Mouse (Mus musculus): Measurements from ENCODE around the gene Snx33. TPM values are rescaled to one million over a fixed set of nuclear protein-coding genes. Genes with fewer than 3 reads are reported as not detected.

The Snx33 gene
- polyA plus RNA-seq, 1 experiment from 2014 or later: 5.5 TPM

- Histone ChIP-seq H3K36me3 (ENCODE audit: control insufficient read depth, insufficient read depth, low read length) (peaks cover 15% of the 10 kb centered on the region), H3K9me3 (ENCODE audit: control insufficient read depth, low read length) (no peaks in the 10 kb centered on the region), H3K4me2 (ENCODE audit: low read length) (peak overlapping the region; percentile 48), H3K27ac (replicated peaks in 1 of 2; ENCODE audit: control insufficient read depth in 1 of 2, insufficient read depth in 1 of 2, low read depth in 2 of 2, low read length in 2 of 2) (peak overlapping the region; percentile 74 to 89), H3K9ac (ENCODE audit: low read length) (peak overlapping the region; percentile 59), H3K4me3 (ENCODE audit: control insufficient read depth in 1 of 2, insufficient read depth in 1 of 2, low read depth in 1 of 2, low read length in 2 of 2) (no peak overlapping the region), H3K4me1 (ENCODE audit: control insufficient read depth in 2 of 2, insufficient read depth in 2 of 2, low read length in 2 of 2) (peaks cover 74 to 85% of the 10 kb centered on the region in 2 experiments), H3K27me3 (ENCODE audit: control insufficient read depth, insufficient read depth, low read length) (no peaks in the 10 kb centered on the region)
- 15% methylated on average over 10 of the region's 10 CpGs for WGBS
- no peak for ATAC-seq (ENCODE audit: insufficient number of reproducible peaks, insufficient read depth, low FRiP score, low read depth)
These were observed 57.4 kb downstream of the Snx33 start for GRCm38 (mm10) chr9:56870778-56871177.

GRCm38 (mm10) chr9:56869552-56869951 is 58.6 kb downstream of the Snx33 start:
- peak overlapping the region; percentile 6; the same call in 1 of the 2 replicates for H3K9ac ChIP-seq (ENCODE audit: low read length)
- no peak overlapping the region for H3K4me2 ChIP-seq (ENCODE audit: low read length)
- peak overlapping the region in 1 of 2 experiments; percentile 96; a peak in 1 of 4 replicates for H3K27ac ChIP-seq (replicated peaks in 1 of 2; ENCODE audit: control insufficient read depth in 1 of 2, insufficient read depth in 1 of 2, low read depth in 2 of 2, low read length in 2 of 2)
- no peaks in the 10 kb centered on the region for H3K27me3 ChIP-seq (ENCODE audit: control insufficient read depth, insufficient read depth, low read length)
- H3K9me3 ChIP-seq (ENCODE audit: control insufficient read depth, low read length): no peaks in the 10 kb centered on the region
- H3K4me3 ChIP-seq (ENCODE audit: control insufficient read depth in 1 of 2, insufficient read depth in 1 of 2, low read depth in 1 of 2, low read length in 2 of 2): no peak overlapping the region
- H3K4me1 ChIP-seq (ENCODE audit: control insufficient read depth in 2 of 2, insufficient read depth in 2 of 2, low read length in 2 of 2): peaks cover 75 to 89% of the 10 kb centered on the region in 2 experiments
- peaks cover 4% of the 10 kb centered on the region; the same call in 1 of the 2 replicates for H3K36me3 ChIP-seq (ENCODE audit: control insufficient read depth, insufficient read depth, low read length)
- no peak for ATAC-seq (ENCODE audit: insufficient number of reproducible peaks, insufficient read depth, low FRiP score, low read depth)
- 65% methylated on average over 13 of the region's 13 CpGs for WGBS

GRCm38 (mm10) chr9:56868292-56868691 is 59.9 kb downstream of the Snx33 start:
- H3K27ac ChIP-seq (replicated peaks in 1 of 2; ENCODE audit: control insufficient read depth in 1 of 2, insufficient read depth in 1 of 2, low read depth in 2 of 2, low read length in 2 of 2): peak overlapping the region; percentile 81 to 96
- H3K27me3 ChIP-seq (ENCODE audit: control insufficient read depth, insufficient read depth, low read length): no peaks in the 10 kb centered on the region
- H3K4me2 ChIP-seq (ENCODE audit: low read length): peak overlapping the region; percentile 87
- peaks cover 4% of the 10 kb centered on the region; the same call in 1 of the 2 replicates for H3K36me3 ChIP-seq (ENCODE audit: control insufficient read depth, insufficient read depth, low read length)
- H3K4me3 ChIP-seq (ENCODE audit: control insufficient read depth in 1 of 2, insufficient read depth in 1 of 2, low read depth in 1 of 2, low read length in 2 of 2): peak overlapping the region in 1 of 2 experiments; percentile 60; a peak in 2 of 4 replicates
- peak; percentile 64 for ATAC-seq (ENCODE audit: insufficient number of reproducible peaks, insufficient read depth, low FRiP score, low read depth)
- H3K9me3 ChIP-seq (ENCODE audit: control insufficient read depth, low read length): no peaks in the 10 kb centered on the region
- 5% methylated on average over 6 of the region's 6 CpGs for WGBS
- peak overlapping the region; percentile 89 for H3K9ac ChIP-seq (ENCODE audit: low read length)
- peaks cover 71 to 87% of the 10 kb centered on the region in 2 experiments for H3K4me1 ChIP-seq (ENCODE audit: control insufficient read depth in 2 of 2, insufficient read depth in 2 of 2, low read length in 2 of 2)

Other genes starting within 250 kb of the Snx33 start
- gene Lingo1, start 131.9 kb downstream of the Snx33 start, polyA plus RNA-seq (2014; fragmentation: Nextera tagmentation; extraction: Ambion mirVana): 1.5 and 1.9 TPM in 2 replicates
- gene Odf3l1, start 63.7 kb downstream of the Snx33 start, polyA plus RNA-seq (2014; fragmentation: Nextera tagmentation; extraction: Ambion mirVana): 0.50 and 0.72 TPM in 2 replicates
- gene Cspg4, start 63.3 kb downstream of the Snx33 start, polyA plus RNA-seq (2014; fragmentation: Nextera tagmentation; extraction: Ambion mirVana): 23.0 and 24.3 TPM in 2 replicates
- gene Imp3, start 9.1 kb upstream of the Snx33 start, polyA plus RNA-seq (2014; fragmentation: Nextera tagmentation; extraction: Ambion mirVana): 60.0 and 70.5 TPM in 2 replicates
- gene Snupn, start 22.5 kb upstream of the Snx33 start, polyA plus RNA-seq (2014; fragmentation: Nextera tagmentation; extraction: Ambion mirVana): 16.4 and 18.8 TPM in 2 replicates
- 22.6 and 24.9 TPM in 2 replicates for gene Ptpn9, start 66.6 kb upstream of the Snx33 start, polyA plus RNA-seq (2014; fragmentation: Nextera tagmentation; extraction: Ambion mirVana)
- gene Sin3a, start 143.7 kb upstream of the Snx33 start, polyA plus RNA-seq (2014; fragmentation: Nextera tagmentation; extraction: Ambion mirVana): 25.2 and 29.2 TPM in 2 replicates
- 33.1 and 34.3 TPM in 2 replicates for gene Man2c1, start 202.3 kb upstream of the Snx33 start, polyA plus RNA-seq (2014; fragmentation: Nextera tagmentation; extraction: Ambion mirVana)
- gene Neil1, start 219.9 kb upstream of the Snx33 start, polyA plus RNA-seq (2014; fragmentation: Nextera tagmentation; extraction: Ambion mirVana): 5.4 and 6.1 TPM in 2 replicates
- gene Commd4, start 230.0 kb upstream of the Snx33 start, polyA plus RNA-seq (2014; fragmentation: Nextera tagmentation; extraction: Ambion mirVana): 67.3 and 77.7 TPM in 2 replicates